Mouse (Mus musculus) urinary bladder, postnatal 4 days (tissue): Measurements from ENCODE around the gene Anks3.

Source experiments
- DNase-seq, 2 experiments: peaks; one replicate each; pipeline ENCODE4 v3.0.0; 2021 to 2022; ENCODE audit warnings: low spot score in 2 of 2

Anks3 gene

GRCm38 (mm10) chr16:4963797-4964709, at the start of gene Anks3:
Gene Anks3, minus strand, starts transcription at chr16:4964205.
- peak; percentile 96 to 98 for DNase-seq

- peak; percentile 97 for DNase-seq
Measured at GRCm38 (mm10) chr16:5013054-5013838, 49.2 kb upstream of the Anks3 start, which contains the start of gene Rogdi. Gene Rogdi, minus strand, starts transcription at chr16:5013553.

- DNase-seq: no peak
Measured at GRCm38 (mm10) chr16:5012036-5013005, 48.3 kb upstream of the Anks3 start.

- no peak for DNase-seq
Measured at GRCm38 (mm10) chr16:5011285-5011684, 47.3 kb upstream of the Anks3 start.

GRCm38 (mm10) chr16:5010371-5010935, 46.4 kb upstream of the Anks3 start:
- DNase-seq: no peak

- no peak for DNase-seq
Measured at GRCm38 (mm10) chr16:5008076-5008475, 44.1 kb upstream of the Anks3 start.

GRCm38 (mm10) chr16:5007492-5007891, 43.5 kb upstream of the Anks3 start:
- no peak for DNase-seq

- no peak for DNase-seq
Measured at GRCm38 (mm10) chr16:5007067-5007466, 43.1 kb upstream of the Anks3 start, which contains the start of gene Smim22. Gene Smim22, plus strand, starts transcription at chr16:5007288.

- DNase-seq: no peak
Measured at GRCm38 (mm10) chr16:5000611-5001010, 36.6 kb upstream of the Anks3 start.

- DNase-seq: no peak
Measured at GRCm38 (mm10) chr16:4998984-4999383, 35.0 kb upstream of the Anks3 start.

GRCm38 (mm10) chr16:4997553-4997952, 33.5 kb upstream of the Anks3 start, which contains the start of gene Sept12:
Gene Sept12, minus strand, starts transcription at chr16:4997852.
- DNase-seq: no peak

GRCm38 (mm10) chr16:4993276-4993675, 29.3 kb upstream of the Anks3 start:
- DNase-seq: no peak

GRCm38 (mm10) chr16:4984717-4985116, 20.7 kb upstream of the Anks3 start:
- no peak for DNase-seq

GRCm38 (mm10) chr16:4979755-4980380, 15.9 kb upstream of the Anks3 start:
- DNase-seq: no peak

- no peak for DNase-seq
Measured at GRCm38 (mm10) chr16:4978275-4979051, 14.5 kb upstream of the Anks3 start.

GRCm38 (mm10) chr16:4976180-4976579, 12.2 kb upstream of the Anks3 start:
- no peak for DNase-seq

- no peak for DNase-seq
Measured at GRCm38 (mm10) chr16:4974521-4974920, 10.5 kb upstream of the Anks3 start.

GRCm38 (mm10) chr16:4971626-4972025, 7.6 kb upstream of the Anks3 start:
- DNase-seq: no peak

GRCm38 (mm10) chr16:4969055-4969843, 5.2 kb upstream of the Anks3 start:
- no peak for DNase-seq
